Mouse (Mus musculus) spleen, adult 2 months (tissue): ENCODE measurements around the gene Adgrl3.

Experiments used
- CTCF ChIP-seq: fragments of 200-500 bp; IDR thresholded peaks from 2 replicates; pipeline ENCODE4 v1.5.1; 2011; ENCODE audit warnings: mild to moderate bottlenecking, inconsistent platforms; ENCODE audit not compliant: insufficient read depth, insufficient read length, insufficient replicate concordance; ENCODE audit errors: extremely low read depth
- POLR2A ChIP-seq: fragments of 200-500 bp; IDR thresholded peaks from 2 replicates; pipeline ENCODE4 v1.6.1; 2011; ENCODE audit warnings: low read depth, low read length, inconsistent platforms

GRCm38 (mm10) chr5:81583425-81583824, 563.5 kb downstream of the Adgrl3 start:
- TF ChIP-seq POLR2A (no peak), CTCF (no peak)
